Mouse (Mus musculus): Measurements from ENCODE around the gene Cstf1. TPM values are rescaled to one million over a fixed set of nuclear protein-coding genes. Genes with fewer than 3 reads are reported as not detected.

The Cstf1 gene
- total RNA-seq, 2 experiments from 2014 or later: 13.2 to 16.3 TPM

DNA sequence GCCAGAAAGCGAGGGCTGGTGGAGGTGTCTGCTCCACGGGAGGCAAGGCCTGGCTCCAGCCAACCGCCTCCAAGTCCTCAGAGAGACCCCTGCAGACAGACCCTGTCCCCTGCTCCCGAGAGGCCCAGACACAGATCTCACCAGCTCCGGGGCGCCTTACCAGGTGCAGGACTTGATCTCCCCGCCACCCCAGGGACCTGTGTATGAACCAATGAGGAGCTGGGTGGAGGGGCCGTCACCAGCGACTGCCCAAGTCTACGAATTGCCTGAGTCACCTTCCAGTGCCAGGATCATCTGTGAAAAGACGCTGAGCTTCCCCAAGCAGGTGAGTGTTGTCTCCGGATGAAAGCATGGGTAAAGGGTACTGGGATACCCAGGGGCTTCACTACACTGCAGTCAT is 45.7 kb downstream of the Cstf1 start:
- DNase-seq: no peak

DNA sequence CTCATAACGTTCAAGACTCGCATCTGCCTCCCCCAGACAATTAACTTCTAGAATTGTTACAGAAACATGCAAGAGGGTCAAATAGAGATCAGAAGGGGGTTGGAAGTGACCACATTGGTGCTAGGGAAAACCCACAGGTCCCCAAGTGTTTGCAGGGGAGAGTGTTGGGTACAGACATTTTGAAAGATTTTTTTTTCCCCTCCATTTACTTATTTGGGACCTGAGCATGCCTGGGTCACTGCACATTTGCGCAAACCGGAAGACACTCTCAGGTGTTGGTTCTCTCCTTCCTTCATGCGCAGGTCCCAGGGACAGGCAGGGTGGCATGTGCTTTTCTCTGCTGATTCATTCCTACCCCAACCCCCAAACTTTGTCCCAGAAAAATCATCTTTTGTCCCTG is 46.4 kb downstream of the Cstf1 start:
- DNase-seq: no peak

DNA sequence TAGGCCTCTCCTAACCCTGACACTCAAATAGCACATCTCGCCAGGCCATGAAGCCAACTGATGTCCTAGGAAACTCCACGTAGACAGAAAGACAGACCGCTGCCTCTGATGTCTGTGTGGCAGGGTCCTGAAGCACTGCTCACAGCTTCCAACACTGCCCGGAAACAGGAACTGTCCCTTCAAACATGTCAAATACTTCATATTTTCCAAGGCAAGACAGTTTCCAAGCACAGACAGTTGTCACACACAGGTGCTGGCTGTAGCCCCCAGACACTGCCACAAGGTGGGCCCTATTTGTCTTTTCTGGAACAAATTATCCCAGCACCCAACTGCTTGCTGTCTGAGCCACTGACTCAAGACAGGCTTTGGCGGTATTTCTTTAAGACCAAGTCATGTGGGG is 47.7 kb downstream of the Cstf1 start:
- no peak for DNase-seq

DNA sequence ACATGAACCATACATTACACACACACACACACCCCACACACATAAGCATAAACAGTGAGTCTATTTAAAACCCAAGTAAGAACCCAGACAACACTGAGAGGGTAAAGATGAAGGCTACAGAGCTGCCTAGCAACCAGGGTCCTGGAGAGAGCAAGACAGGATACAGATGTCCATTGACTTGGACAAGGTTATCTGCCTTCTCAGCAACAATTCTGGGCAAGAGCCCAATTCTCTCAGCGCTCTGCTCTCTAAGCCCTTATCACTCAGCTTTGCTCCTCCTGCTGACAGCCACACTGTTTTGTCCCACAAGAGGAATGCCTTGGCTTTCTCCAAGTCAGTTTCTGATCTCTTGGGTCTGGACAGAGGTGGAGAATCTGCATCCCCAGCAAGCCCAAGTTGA is 60.1 kb downstream of the Cstf1 start:
- DNase-seq: no peak

Other genes with a start within 250 kb of the Cstf1 start
- not detected for gene Mc3r, start 122.2 kb upstream of the Cstf1 start, total RNA-seq (2021)
- gene Fam210b, start 25.1 kb upstream of the Cstf1 start, total RNA-seq (2021): 1 to 10 TPM; 3.2 to 3.4 TPM
- gene Aurka, start 146 bp upstream of the Cstf1 start, total RNA-seq (2021): 1 to 10 TPM; 3.3 to 3.6 TPM
- under 1 TPM; 0.23 to 0.27 TPM for gene Cass4, start 23.1 kb downstream of the Cstf1 start, total RNA-seq (2021)
- 10 to 100 TPM; 28.4 to 29.4 TPM for gene Rtf2, start 69.9 kb downstream of the Cstf1 start, total RNA-seq (2021)
- gene Gcnt7, start 87.9 kb downstream of the Cstf1 start, total RNA-seq (2021): not detected
- under 1 TPM; 0.40 to 0.56 TPM for gene Fam209, start 101.8 kb downstream of the Cstf1 start, total RNA-seq (2021)
- not detected for gene Tfap2c, start 178.9 kb downstream of the Cstf1 start, total RNA-seq (2021)

Measured in gastrocnemius, postnatal 25 days (tissue).